In the genomic region with DNA sequence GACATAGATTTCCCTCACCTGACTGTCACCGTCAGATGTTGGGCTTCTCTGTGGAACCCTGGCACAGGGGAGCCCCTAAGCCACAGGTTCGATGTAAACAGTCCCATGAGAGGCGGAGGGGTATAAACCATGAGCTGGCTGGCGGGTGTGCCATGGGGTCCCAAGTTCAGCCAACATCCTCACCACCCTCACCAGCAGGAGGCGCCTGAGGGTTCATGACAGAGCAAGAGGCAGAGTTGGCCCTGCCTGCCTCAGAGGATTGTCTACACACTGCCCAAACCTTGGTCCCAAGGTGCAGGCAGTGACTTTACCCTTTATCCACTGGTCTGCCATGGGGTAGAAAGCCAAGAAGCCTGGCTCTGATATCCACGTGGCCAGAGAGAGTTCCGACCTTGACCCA, we compare ENCODE assay signal across 10 mouse cellular contexts. TPM values are rescaled to one million over a fixed set of nuclear protein-coding genes. Genes with fewer than 3 reads are reported as not detected.
DNase-seq lines count a peak whose midpoint lies in the region; ATAC-seq and TF ChIP-seq lines count a peak whose summit lies in the region.
"Had no signal": no experiment of that assay in that cellular context is flagged by ENCODE, and none has a peak within 500 bp of the region (broad histone marks: within the 10 kb centered on the region; RNA-seq: fewer than 3 reads in every experiment).

No protein-coding gene starts in this region.

- H3K27me3 ChIP-seq in kidney, embryonic 15.5 days: no peaks in the 10 kb centered on the region
- H3K27me3 ChIP-seq in ES-Bruce4 (ENCODE audit: control insufficient read depth, insufficient read depth, low read length, poor library complexity, severe bottlenecking): no peaks in the 10 kb centered on the region
- H3K27me3 ChIP-seq in forebrain, embryonic 16.5 days (replicated peaks; ENCODE audit: control insufficient read depth, insufficient read depth, low read length): no peaks in the 10 kb centered on the region
- H3K27me3 ChIP-seq: megakaryocyte, embryonic 14.5 days had no signal

- 81% methylated on average over 7 of the region's 7 CpGs for WGBS in kidney, embryonic 15.5 days
- 82% methylated on average over 7 of the region's 7 CpGs for WGBS in forebrain, embryonic 16.5 days

- no peak overlapping the region for H3K27ac ChIP-seq in kidney, embryonic 15.5 days
- H3K27ac ChIP-seq in ES-Bruce4 (ENCODE audit: insufficient read depth, low read length): no peak overlapping the region
- H3K27ac ChIP-seq in forebrain, embryonic 16.5 days (ENCODE audit: low read length): no peak overlapping the region

- peak; percentile 64 for TF ChIP-seq CTCF in ES-Bruce4 (IDR thresholded peaks at IDR 0.05; ENCODE audit: low read depth, low read length)

- H3K4me3 ChIP-seq in kidney, embryonic 15.5 days (replicated peaks): no peak overlapping the region
- H3K4me3 ChIP-seq in ES-Bruce4 (ENCODE audit: low read depth, low read length): no peak overlapping the region
- H3K4me3 ChIP-seq in forebrain, embryonic 16.5 days (replicated peaks; ENCODE audit: low read length): no peak overlapping the region
- H3K4me3 ChIP-seq: megakaryocyte, embryonic 14.5 days had no signal

- TF ChIP-seq POLR2A in ES-Bruce4 (IDR thresholded peaks at IDR 0.05; ENCODE audit: insufficient read depth, low read length): no peak

- no peak for ATAC-seq in kidney, embryonic 15.5 days (replicated peaks; ENCODE audit: low FRiP score)
- ATAC-seq in activated CD4-positive, CD25-positive, alpha-beta regulatory T cell, adult 4 months: peak; percentile 19
- no peak for ATAC-seq in forebrain, embryonic 16.5 days

- no peak for TF ChIP-seq EP300 in ES-Bruce4 (IDR thresholded peaks at IDR 0.05; ENCODE audit: insufficient read depth, low read depth, low read length)

- H3K4me1 ChIP-seq in kidney, embryonic 15.5 days: peaks cover 67% of the 10 kb centered on the region
- peaks cover 13% of the 10 kb centered on the region for H3K4me1 ChIP-seq in ES-Bruce4 (ENCODE audit: control insufficient read depth, insufficient read depth, low read length)
- peaks cover 66% of the 10 kb centered on the region for H3K4me1 ChIP-seq in forebrain, embryonic 16.5 days (replicated peaks; ENCODE audit: control insufficient read depth, insufficient read depth, low read length)

- no peak overlapping the region for H3K9ac ChIP-seq in kidney, embryonic 15.5 days
- H3K9ac ChIP-seq in ES-Bruce4 (ENCODE audit: low read depth, poor library complexity, severe bottlenecking): no peak overlapping the region
- H3K9ac ChIP-seq in forebrain, embryonic 16.5 days (replicated peaks; ENCODE audit: low read depth, low read length): no peak overlapping the region

- no peak overlapping the region for H3K4me2 ChIP-seq in kidney, embryonic 15.5 days
- no peak overlapping the region for H3K4me2 ChIP-seq in forebrain, embryonic 16.5 days (ENCODE audit: low read length)

- no peaks in the 10 kb centered on the region for H3K9me3 ChIP-seq in kidney, embryonic 15.5 days (replicated peaks)
- H3K9me3 ChIP-seq in ES-Bruce4 (replicated peaks; ENCODE audit: control insufficient read depth, insufficient read depth, low read length, poor library complexity, severe bottlenecking): no peaks in the 10 kb centered on the region
- H3K9me3 ChIP-seq in forebrain, embryonic 16.5 days (ENCODE audit: control insufficient read depth, low read length): no peaks in the 10 kb centered on the region
- H3K9me3 ChIP-seq: megakaryocyte, embryonic 14.5 days had no signal

- no peaks in the 10 kb centered on the region for H3K36me3 ChIP-seq in kidney, embryonic 15.5 days
- no peaks in the 10 kb centered on the region for H3K36me3 ChIP-seq in ES-Bruce4 (ENCODE audit: control insufficient read depth, insufficient read depth, low read length, poor library complexity, severe bottlenecking)
- no peaks in the 10 kb centered on the region for H3K36me3 ChIP-seq in forebrain, embryonic 16.5 days (ENCODE audit: control insufficient read depth, insufficient read depth)

- DNase-seq in kidney, adult 9 months: peak; percentile 47
- DNase-seq in naive thymus-derived CD4-positive, alpha-beta T cell, adult 2 months (ENCODE audit: low read depth): peak; percentile 57
- no peak for DNase-seq in embryo, embryonic 11 days
- DNase-seq: kidney, adult 11 months; right cerebral cortex, postnatal 14 days had no signal

RNA-seq across cellular contexts. Expression of gene Itpk1, which starts 23.1 kb away (rescaled TPM):
- polyA plus RNA-seq in kidney, embryonic 15.5 days (2015; fragmentation: Nextera tagmentation; extraction: Ambion mirVana): 18.9 and 20.8 TPM in 2 replicates
- 40.4 and 44.0 TPM in 2 replicates for polyA plus RNA-seq in ES-Bruce4 (2011; ENCODE audit: insufficient read depth, insufficient read length, low read depth, missing spikeins)
- 10 to 100 TPM; 16.2 to 18.4 TPM for polyA plus RNA-seq in activated CD4-positive, CD25-positive, alpha-beta regulatory T cell, adult 4 months (2017; shearing (Covaris generic))
- 66.5 and 68.7 TPM in 2 replicates for polyA plus RNA-seq in forebrain, embryonic 16.5 days (2015; fragmentation: Nextera tagmentation; extraction: Ambion mirVana)
